Mouse (Mus musculus) layer of hippocampus, adult 8-10 months (tissue): ENCODE measurements around the gene Ankrd28. TPM values are rescaled to one million over a fixed set of nuclear protein-coding genes. Genes with fewer than 3 reads are reported as not detected.

Experiments used
- DNase-seq, 2 experiments: peaks; one replicate each; pipeline ENCODE4 v3.0.0; 2022; ENCODE audit warnings: low spot score in 2 of 2
- total RNA-seq, 4 experiments: library from RNA; stranded (reverse); gene quantifications; 2 replicates each; pipeline ENCODE4 v1.2.4; 2022

Gene Ankrd28
- total RNA-seq, 4 experiments from 2014 or later = 54.0 to 65.1 (median 59.0) TPM

- DNase-seq = no peak
These were observed 114.8 kb downstream of the Ankrd28 start for GRCm38 (mm10) chr14:31715669-31716068.

- DNase-seq = no peak
These were observed 121.1 kb downstream of the Ankrd28 start for GRCm38 (mm10) chr14:31709343-31709742.

DNA sequence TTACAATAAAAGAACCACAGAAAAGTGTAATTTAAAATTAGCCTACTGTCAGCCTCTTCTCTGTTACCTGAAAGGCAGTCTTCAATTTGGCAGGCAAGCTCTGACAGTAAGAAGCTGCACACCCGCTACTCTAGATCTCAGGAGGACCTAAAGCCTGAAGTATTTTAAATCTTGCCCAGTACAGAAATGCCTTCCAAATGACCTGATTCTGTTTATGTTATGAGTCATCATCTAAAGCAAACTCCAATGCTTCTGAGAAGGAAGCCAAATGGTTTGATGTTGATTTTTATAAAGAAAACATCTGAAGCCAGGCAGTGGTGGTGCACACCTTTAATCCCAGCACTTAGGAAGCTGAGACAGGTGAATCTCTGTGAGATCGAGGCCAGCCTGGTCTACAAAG lies 130.1 kb downstream of the Ankrd28 start:
- DNase-seq = no peak

- DNase-seq = no peak
These were observed 132.7 kb downstream of the Ankrd28 start for GRCm38 (mm10) chr14:31697755-31698154.

GRCm38 (mm10) chr14:31697346-31697745 lies 133.1 kb downstream of the Ankrd28 start:
- no peak for DNase-seq

DNA sequence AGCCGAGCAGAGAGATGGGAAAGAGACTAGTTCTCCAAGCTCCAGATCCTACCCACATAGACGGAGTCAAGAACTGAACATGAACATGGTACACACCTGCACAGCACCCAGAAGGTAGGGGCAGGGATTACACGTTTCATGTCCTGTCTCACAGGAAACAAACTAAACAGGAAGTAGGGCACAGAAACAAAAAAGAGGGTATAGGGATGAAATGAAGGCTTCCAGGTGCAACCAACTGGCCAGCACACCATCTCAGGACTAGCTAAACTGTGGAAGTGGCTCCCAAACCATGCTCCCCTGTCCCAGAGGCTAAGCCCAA lies 133.5 kb downstream of the Ankrd28 start:
- DNase-seq = no peak

DNA sequence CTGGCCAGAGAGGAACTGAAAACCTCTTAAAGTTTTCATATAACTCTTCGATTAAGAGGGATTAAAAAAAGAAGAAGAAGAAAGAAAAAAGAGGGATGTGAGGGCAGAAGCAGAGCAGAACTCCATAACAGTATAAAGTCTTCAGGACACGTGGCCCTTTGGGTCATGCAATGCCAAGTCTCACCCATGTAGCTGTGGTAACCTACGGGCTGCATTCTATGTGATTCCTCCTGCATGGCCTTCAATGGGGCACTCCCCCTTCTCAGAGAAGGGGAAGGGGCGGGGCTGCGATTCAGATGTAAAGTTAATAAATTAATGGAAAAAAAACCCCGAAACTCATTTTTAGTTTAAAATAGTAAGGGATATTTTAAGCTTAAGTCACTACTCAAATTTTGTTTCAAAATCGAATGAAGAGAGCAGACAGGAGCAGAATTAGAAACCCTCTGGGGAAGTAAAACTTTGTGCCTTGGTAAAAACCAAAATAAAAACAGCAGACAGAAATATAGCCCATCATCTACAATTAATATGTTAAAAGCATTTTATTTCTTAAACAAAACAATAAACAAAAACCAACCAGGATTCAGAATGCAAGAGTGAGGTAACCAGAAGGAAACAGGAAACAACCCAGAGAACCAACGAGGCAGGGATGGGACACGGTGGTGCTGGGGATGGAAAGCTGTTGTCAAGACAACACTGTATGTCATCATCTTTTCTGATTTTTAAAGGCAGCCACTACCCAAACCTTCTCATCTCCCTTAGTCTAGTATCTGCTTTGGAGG lies 134.1 kb downstream of the Ankrd28 start:
- DNase-seq = no peak

DNA sequence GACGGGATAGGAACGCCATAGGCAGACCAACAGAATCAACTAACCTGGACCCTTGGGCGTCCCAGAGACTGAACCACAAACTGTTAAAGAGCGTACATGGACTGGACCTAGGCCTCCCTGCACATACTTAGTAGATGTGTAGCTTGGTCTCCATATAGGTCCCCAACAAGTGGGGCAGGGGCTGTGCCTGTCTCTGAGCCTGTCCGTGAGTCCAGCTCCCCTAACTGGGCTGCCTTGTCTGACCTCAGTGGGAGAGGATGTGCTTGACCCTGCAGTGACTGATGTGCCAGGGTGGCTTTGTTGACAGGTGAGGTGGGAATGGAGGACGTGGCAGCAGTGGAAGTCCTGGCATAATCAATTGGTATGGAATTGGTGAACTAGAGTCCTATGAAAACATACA lies 137.9 kb downstream of the Ankrd28 start:
- DNase-seq = no peak

GRCm38 (mm10) chr14:31686231-31686630 lies 144.2 kb downstream of the Ankrd28 start:
- no peak for DNase-seq

- DNase-seq = no peak
These were observed 144.8 kb downstream of the Ankrd28 start for GRCm38 (mm10) chr14:31685680-31686079.

- no peak for DNase-seq
These were observed 146.0 kb downstream of the Ankrd28 start for GRCm38 (mm10) chr14:31684343-31685040.

- DNase-seq = no peak
These were observed 146.8 kb downstream of the Ankrd28 start for GRCm38 (mm10) chr14:31683610-31684009.

DNA sequence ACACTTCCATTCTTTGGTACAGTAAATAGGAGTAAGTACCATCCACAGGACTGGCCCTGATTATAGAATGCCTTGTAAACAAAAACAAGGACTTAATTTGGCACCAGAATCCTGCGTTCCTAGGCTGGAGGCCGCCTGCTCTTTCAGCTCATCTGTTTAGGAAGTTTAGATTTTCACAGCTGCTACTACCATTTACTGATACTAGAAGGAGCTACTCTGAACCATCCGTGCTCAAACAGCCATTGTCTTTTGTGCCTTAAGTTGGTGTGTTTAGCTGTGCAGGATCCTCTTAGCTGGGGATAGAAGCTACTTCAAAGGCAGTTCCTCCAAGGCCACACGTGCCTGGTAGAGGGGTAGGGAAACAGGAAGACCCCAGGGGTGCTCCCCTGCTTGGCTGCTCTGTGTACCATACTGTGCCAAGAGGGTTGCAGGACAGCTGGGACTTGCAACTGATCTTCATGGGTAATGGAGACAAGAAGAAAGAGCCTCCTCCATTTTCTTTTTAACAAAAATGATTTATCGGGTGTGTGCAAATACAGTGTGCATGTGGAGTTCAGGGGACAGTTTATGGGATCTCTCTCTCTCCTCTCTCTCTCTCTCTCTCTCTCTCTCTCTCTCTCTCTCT lies 148.4 kb downstream of the Ankrd28 start:
- DNase-seq = no peak

GRCm38 (mm10) chr14:31681291-31681690 lies 149.2 kb downstream of the Ankrd28 start:
- peak in 1 of 2 experiments; percentile 33 for DNase-seq

DNA sequence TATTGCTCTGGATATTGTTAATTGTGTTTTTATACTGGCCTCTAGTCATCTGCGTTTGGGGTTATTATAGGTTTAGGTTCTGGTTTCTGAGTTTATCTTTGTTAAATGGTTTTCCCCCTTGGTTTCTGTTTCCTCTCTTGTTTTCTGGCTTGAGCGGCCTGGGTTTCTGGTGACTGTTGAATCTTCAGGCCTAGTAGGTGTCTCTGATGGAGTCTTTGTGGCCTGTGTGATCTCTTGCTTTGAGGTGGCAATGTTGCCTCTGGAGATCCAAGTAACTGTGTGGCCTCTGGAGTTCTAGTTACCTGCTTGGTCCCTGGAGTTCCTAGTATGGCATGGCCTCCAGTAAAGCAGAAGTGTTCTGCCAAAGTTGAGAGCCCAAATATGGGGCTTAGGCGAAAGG lies 149.8 kb downstream of the Ankrd28 start:
- no peak for DNase-seq

GRCm38 (mm10) chr14:31671635-31672320 lies 158.7 kb downstream of the Ankrd28 start:
- DNase-seq = no peak

DNA sequence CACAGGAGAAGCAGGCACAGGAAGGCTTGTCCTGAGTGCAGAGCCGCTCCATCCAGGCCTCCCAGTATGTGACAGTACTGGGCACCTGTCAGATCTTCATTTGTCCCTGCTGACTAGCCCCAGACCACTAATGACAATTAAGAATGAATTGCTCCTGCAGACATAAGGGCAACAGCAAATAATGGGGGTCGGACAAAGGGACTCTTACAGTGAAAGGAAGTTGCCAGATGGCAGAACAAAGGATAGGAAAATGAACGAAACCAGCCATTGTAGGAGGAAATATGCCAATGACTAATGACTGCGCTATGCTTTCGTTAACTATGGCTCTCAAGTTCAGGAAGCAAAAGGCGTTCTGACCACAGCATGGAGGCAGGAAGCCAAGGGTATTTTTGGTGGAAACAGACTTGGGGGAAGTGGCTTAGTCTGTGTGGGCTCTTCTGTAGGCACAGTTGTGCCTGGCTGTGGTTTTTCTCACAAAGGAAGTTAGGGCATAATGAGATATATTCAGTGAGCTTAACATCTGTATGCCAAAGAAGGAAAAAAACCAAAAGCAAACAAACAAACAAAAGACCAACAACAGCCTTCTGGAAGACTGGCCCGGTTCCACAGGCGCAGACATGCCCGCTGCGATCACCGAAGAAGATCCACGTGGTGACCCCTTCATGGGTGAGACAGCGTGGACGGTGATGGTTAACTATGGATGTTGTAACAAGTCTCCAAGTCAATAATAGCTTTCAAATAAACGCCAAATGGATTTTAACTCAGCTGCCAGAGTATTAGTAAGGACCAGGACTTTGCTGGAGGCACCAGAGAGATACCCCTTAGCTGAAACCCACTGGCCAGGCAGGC lies 160.6 kb downstream of the Ankrd28 start:
- DNase-seq = no peak

GRCm38 (mm10) chr14:31669161-31669611 lies 161.3 kb downstream of the Ankrd28 start:
- peak in 1 of 2 experiments; percentile 55 for DNase-seq

DNA sequence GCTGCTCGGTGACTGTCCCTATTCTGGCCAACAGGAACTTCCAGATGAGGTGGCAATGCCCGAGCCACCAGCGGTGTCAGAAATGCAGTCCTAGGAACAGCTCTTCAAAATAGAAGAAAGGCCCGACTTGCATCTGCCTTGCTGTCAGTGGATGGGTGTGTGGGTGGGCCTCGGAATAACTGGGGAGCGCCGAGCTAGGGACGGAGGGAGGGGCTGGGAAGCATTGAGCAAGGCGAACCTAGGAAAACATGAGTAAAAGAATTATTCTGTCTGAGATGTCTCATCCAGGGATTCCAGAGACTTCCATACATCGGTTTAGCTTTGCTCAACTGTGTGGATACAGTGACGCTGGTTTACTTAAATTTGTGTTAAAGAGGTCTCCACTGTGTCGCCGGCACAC lies 162.1 kb downstream of the Ankrd28 start:
- DNase-seq = no peak

DNA sequence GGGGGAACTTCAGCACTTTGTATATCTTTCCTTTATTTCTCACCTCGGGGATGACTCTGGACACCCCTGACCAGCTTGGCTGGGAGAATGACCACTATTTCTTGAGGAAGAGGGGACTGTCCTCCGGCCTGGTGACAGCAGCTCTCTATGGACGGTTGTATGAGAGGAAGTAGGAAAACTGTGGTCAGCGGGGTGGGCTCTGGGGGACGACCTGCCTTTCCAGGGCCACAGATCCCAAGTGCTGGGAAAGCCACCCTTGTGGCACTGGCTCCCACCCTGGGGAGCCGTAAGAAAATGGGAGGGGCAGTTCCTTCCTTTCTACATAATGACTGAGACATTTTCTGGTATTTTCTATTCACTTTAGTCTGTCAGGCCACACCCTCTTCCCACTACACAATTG lies 162.7 kb downstream of the Ankrd28 start:
- DNase-seq = no peak
